In genomic region chr1:73943255-73943654, GRCm38 (mm10) we compare ENCODE assay signal across 11 mouse cellular contexts.
DNase-seq lines count a peak whose midpoint lies in the region; ATAC-seq and TF ChIP-seq lines count a peak whose summit lies in the region.
"Had no signal": no experiment of that assay in that cellular context is flagged by ENCODE, and none has a peak within 500 bp of the region (broad histone marks: within the 10 kb centered on the region; RNA-seq: fewer than 3 reads in every experiment).

No protein-coding gene starts in this region.

- no peak for TF ChIP-seq CTCF in gastrocnemius, adult 2 months (IDR thresholded peaks at IDR 0.05)
- TF ChIP-seq CTCF in hindbrain, postnatal 0 days (IDR thresholded peaks at IDR 0.05; ENCODE audit: low read depth), result no peak
- TF ChIP-seq CTCF in cortical plate, adult 2 months (IDR thresholded peaks at IDR 0.05; ENCODE audit: extremely low read depth, insufficient read depth, low read length), result no peak

- ATAC-seq in hindbrain, postnatal 0 days, result no peak
- no peak for ATAC-seq in limb, embryonic 12.5 days (ENCODE audit: insufficient number of reproducible peaks, insufficient read depth, low FRiP score, low TSS enrichment, low read depth)

- TF ChIP-seq POLR2A in cortical plate, adult 2 months (IDR thresholded peaks at IDR 0.05; ENCODE audit: extremely low read depth, insufficient read depth, low read length), result no peak

- WGBS in hindbrain, postnatal 0 days, result 66% methylated on average over 5 of the region's 5 CpGs
- WGBS in hindbrain, embryonic 10.5 days, result 91% methylated on average over 5 of the region's 5 CpGs
- WGBS in limb, embryonic 12.5 days, result 86% methylated on average over 5 of the region's 5 CpGs

- no peaks in the 10 kb centered on the region for H3K36me3 ChIP-seq in hindbrain, postnatal 0 days (ENCODE audit: insufficient read depth, low read length)
- no peaks in the 10 kb centered on the region for H3K36me3 ChIP-seq in hindbrain, embryonic 10.5 days
- peaks cover 32% of the 10 kb centered on the region for H3K36me3 ChIP-seq in limb, embryonic 12.5 days
- H3K36me3 ChIP-seq: liver, embryonic 13.5 days had no signal

- peaks cover 23% of the 10 kb centered on the region for H3K4me1 ChIP-seq in hindbrain, postnatal 0 days (ENCODE audit: insufficient read depth, low read length)
- H3K4me1 ChIP-seq in hindbrain, embryonic 10.5 days (replicated peaks), result peaks cover 35% of the 10 kb centered on the region
- peaks cover 2% of the 10 kb centered on the region; the same call in 1 of the 2 replicates for H3K4me1 ChIP-seq in cortical plate, adult 2 months (ENCODE audit: control insufficient read depth, insufficient read depth, low read length)
- peaks cover 26% of the 10 kb centered on the region for H3K4me1 ChIP-seq in limb, embryonic 12.5 days (replicated peaks)

- no peak overlapping the region for H3K4me2 ChIP-seq in hindbrain, postnatal 0 days (ENCODE audit: low read depth, low read length)
- no peak overlapping the region for H3K4me2 ChIP-seq in limb, embryonic 12.5 days
- H3K4me2 ChIP-seq: liver, embryonic 13.5 days had no signal

- peak overlapping the region; percentile 34 for H3K4me3 ChIP-seq in gastrocnemius, adult 2 months
- no peak overlapping the region for H3K4me3 ChIP-seq in hindbrain, postnatal 0 days (ENCODE audit: low read length)
- H3K4me3 ChIP-seq in hindbrain, embryonic 10.5 days, result no peak overlapping the region
- H3K4me3 ChIP-seq in cortical plate, adult 2 months (ENCODE audit: insufficient read depth, low read length), result no peak overlapping the region
- no peak overlapping the region for H3K4me3 ChIP-seq in limb, embryonic 12.5 days (replicated peaks)
- H3K4me3 ChIP-seq: liver, embryonic 13.5 days had no signal

- no peak for DNase-seq in gastrocnemius, adult 2 months
- no peak for DNase-seq in gastrocnemius, postnatal 14 days
- DNase-seq in hindbrain, postnatal 0 days (ENCODE audit: low spot score), result peak; percentile 27
- DNase-seq in hindbrain, embryonic 10.5 days (ENCODE audit: low spot score), result no peak
- DNase-seq in MN1 (ENCODE audit: low spot score), result no peak
- DNase-seq in testis, postnatal 10 days (ENCODE audit: low spot score), result no peak
- DNase-seq: liver, embryonic 13.5 days had no signal

- no peaks in the 10 kb centered on the region for H3K27me3 ChIP-seq in hindbrain, postnatal 0 days (ENCODE audit: insufficient read depth, low read length)
- H3K27me3 ChIP-seq in hindbrain, embryonic 10.5 days (ENCODE audit: insufficient read depth, poor library complexity, severe bottlenecking), result no peaks in the 10 kb centered on the region
- no peaks in the 10 kb centered on the region for H3K27me3 ChIP-seq in limb, embryonic 12.5 days
- H3K27me3 ChIP-seq: liver, embryonic 13.5 days had no signal

- H3K9ac ChIP-seq in hindbrain, postnatal 0 days (replicated peaks; ENCODE audit: low read length), result no peak overlapping the region
- H3K9ac ChIP-seq in limb, embryonic 12.5 days (replicated peaks), result no peak overlapping the region
- H3K9ac ChIP-seq: forebrain, postnatal 0 days; liver, embryonic 13.5 days had no signal

- H3K9me3 ChIP-seq in hindbrain, postnatal 0 days (ENCODE audit: low read length), result no peaks in the 10 kb centered on the region
- H3K9me3 ChIP-seq in hindbrain, embryonic 10.5 days, result no peaks in the 10 kb centered on the region
- no peaks in the 10 kb centered on the region for H3K9me3 ChIP-seq in limb, embryonic 12.5 days
- H3K9me3 ChIP-seq: liver, embryonic 13.5 days had no signal

- intact Hi-C loops in gastrocnemius, adult 2 months (cut with DNase I), result no loop called here
- intact Hi-C loops in gastrocnemius, postnatal 14 days (cut with DNase I; ENCODE audit: low total_unique reads), result no loop called here

- peak overlapping the region; percentile 90 for H3K27ac ChIP-seq in gastrocnemius, adult 2 months
- peak overlapping the region; percentile 80 for H3K27ac ChIP-seq in hindbrain, postnatal 0 days
- H3K27ac ChIP-seq in hindbrain, embryonic 10.5 days, result no peak overlapping the region
- H3K27ac ChIP-seq in cortical plate, adult 2 months (ENCODE audit: insufficient read depth, low read length), result 0 out of 2 replicates have a peak overlapping the region, but pooled peaks have one; percentile 68
- 0 out of 2 replicates have a peak overlapping the region, but pooled peaks have one; percentile 69 for H3K27ac ChIP-seq in limb, embryonic 12.5 days
- H3K27ac ChIP-seq: liver, embryonic 13.5 days; macrophage had no signal
